Mouse (Mus musculus) olfactory bulb, adult 2 months (tissue): ENCODE results near the gene Lrp6. TPM values are rescaled to one million over a fixed set of nuclear protein-coding genes. Genes with fewer than 3 reads are reported as not detected.

Source experiments
- H3K27ac ChIP-seq: fragments of 200-500 bp; 2 replicates; pipeline ENCODE4 v1.5.1; 2012; ENCODE audit warnings: low read depth, low read length; ENCODE audit not compliant: insufficient read depth
- H3K4me1 ChIP-seq: fragments of 200-500 bp; 2 replicates; pipeline ENCODE4 v1.6.1; 2012; ENCODE audit warnings: low read length; ENCODE audit not compliant: control insufficient read depth, insufficient read depth
- H3K4me3 ChIP-seq: fragments of 200-500 bp; 2 replicates; pipeline ENCODE4 v1.5.1; 2012; ENCODE audit warnings: mild to moderate bottlenecking, low read depth, low read length, moderate library complexity; ENCODE audit not compliant: insufficient read depth
- CTCF ChIP-seq: fragments of 200-500 bp; IDR thresholded peaks from 2 replicates; pipeline ENCODE4 v1.5.1; 2012; ENCODE audit warnings: low read depth, mild to moderate bottlenecking, low read length, moderate library complexity; ENCODE audit not compliant: insufficient read depth
- POLR2A ChIP-seq: fragments of 200-500 bp; IDR thresholded peaks from 2 replicates; pipeline ENCODE4 v1.6.1; 2012; ENCODE audit warnings: mild to moderate bottlenecking, low read depth, low read length, moderate library complexity; ENCODE audit not compliant: insufficient read depth
- WGBS: fragments of 180-500 bp; shearing (Covaris S2); methylation state at CpG from one replicate; pipeline ENCODE4 v1.1.7; 2018; 5-methylcytosine and 5-hydroxymethylcytosine counted together
- polyA plus RNA-seq: library from polyadenylated mRNA; stranded (reverse); fragments of >200 nt; gene quantifications from 2 replicates; pipeline ENCODE4 v1.2.4, GENCODE M21; 2012; ENCODE audit warnings: low replicate concordance; ENCODE audit not compliant: missing spikeins, insufficient read depth, insufficient read length

Gene Lrp6
- polyA plus RNA-seq, 1 experiment: 154 TPM

DNA sequence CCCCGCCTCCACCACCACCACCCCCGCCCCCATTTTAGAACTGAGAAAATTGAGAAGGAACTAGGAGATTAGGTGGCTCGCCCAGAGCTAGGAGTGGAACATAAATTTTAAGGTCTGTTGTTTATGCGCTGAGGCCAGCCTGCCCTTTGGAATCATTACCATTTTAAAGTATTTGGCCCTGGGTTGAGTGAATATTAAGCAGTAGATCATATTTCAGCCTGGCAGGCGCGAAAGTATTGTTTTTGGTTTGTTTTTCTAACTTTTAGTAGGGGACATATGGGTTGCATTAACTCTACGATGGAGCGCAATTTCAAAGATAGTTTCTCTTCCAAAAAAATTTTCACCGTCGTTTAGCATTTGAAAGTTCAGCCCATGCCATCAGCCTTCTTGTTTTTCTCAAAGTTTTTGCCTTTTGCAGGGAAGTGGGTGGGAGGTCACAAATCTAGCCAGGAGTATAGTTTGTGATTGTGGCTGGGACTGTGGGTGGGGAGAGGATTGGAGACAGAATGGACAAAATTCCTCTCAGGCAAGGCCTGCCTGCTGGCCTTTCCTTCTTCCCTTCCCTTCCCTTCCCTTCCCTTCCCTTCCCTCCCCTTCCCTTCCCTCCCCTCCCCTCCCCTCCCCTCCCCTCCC lies 35.7 kb upstream of the Lrp6 start:
- Histone ChIP-seq H3K4me1 (no peaks in the 10 kb centered on the region), H3K27ac (no peak overlapping the region), H3K4me3 (no peak overlapping the region)
- 70% methylated on average over 10 of the region's 10 CpGs for WGBS
- TF ChIP-seq POLR2A: no peak
- no peak for TF ChIP-seq CTCF

DNA sequence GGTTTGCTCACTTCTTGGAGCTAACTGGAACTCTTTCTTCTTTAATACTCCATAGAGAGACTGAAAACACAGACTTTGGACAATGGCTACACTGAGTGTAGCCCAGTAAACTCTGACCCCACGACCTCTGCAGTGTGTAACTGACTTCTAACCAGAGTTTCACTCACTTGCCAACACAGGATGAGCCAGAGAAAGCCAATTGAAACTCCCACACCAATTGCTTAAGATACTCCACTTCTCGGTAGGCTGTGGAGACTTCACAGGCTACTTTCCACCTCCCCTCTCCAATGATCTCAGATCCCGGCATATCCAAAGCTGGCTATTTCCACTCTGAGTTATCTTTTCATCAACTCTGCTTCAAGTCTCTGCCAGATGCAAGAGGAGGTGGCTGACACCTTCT lies 35.0 kb upstream of the Lrp6 start:
- 57% methylated on average over 3 of the region's 3 CpGs for WGBS
- TF ChIP-seq POLR2A (no peak), CTCF (no peak)
- Histone ChIP-seq H3K4me3 (no peak overlapping the region), H3K4me1 (no peaks in the 10 kb centered on the region), H3K27ac (no peak overlapping the region)

DNA sequence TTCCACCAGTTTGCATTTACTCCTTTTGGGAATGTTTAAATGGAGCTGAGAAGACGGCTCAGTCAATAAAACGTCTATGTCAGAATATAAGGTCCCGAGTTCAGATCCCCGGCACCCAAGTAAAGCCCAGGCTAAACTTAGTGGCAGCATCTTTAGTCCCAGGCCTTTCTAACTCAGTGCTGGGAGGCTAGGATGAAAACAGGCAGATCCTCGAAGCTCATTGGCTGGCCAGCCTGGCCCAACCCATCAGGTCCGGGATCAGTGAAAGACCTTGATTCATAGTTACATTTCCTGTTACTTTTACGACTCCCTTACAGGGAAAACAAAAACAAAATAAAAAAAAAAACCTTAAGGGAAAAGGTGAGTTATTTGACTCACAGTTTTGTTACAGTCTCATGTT lies 34.4 kb upstream of the Lrp6 start:
- Histone ChIP-seq H3K4me1 (no peaks in the 10 kb centered on the region), H3K27ac (no peak overlapping the region), H3K4me3 (no peak overlapping the region)
- 69% methylated on average over 7 of the region's 7 CpGs for WGBS
- TF ChIP-seq CTCF: no peak
- no peak for TF ChIP-seq POLR2A

DNA sequence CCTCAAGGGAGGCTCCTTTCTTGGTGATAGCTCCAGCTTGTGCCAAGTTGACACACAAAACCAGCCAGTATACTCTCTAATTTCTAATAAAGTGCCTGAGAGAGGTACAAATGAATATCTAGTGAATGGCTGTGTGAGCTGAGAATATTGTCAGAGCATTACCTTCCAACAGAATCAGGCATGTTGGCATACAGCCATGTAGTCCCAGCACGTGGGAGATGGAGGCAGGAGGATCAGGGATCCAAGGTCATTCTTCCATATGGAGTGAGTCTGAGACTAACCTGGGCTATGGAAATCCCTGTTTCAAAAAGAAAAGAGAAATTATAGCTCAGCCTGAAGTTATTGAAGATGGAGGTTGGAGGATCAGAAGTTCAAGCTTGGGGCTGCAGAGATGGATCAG lies 32.5 kb upstream of the Lrp6 start:
- no peak overlapping the region for H3K4me3 ChIP-seq
- no peak overlapping the region for H3K27ac ChIP-seq
- TF ChIP-seq POLR2A (no peak), CTCF (no peak)
- WGBS: 68% methylated on average over 1 of the region's 1 CpGs
- no peaks in the 10 kb centered on the region for H3K4me1 ChIP-seq

DNA sequence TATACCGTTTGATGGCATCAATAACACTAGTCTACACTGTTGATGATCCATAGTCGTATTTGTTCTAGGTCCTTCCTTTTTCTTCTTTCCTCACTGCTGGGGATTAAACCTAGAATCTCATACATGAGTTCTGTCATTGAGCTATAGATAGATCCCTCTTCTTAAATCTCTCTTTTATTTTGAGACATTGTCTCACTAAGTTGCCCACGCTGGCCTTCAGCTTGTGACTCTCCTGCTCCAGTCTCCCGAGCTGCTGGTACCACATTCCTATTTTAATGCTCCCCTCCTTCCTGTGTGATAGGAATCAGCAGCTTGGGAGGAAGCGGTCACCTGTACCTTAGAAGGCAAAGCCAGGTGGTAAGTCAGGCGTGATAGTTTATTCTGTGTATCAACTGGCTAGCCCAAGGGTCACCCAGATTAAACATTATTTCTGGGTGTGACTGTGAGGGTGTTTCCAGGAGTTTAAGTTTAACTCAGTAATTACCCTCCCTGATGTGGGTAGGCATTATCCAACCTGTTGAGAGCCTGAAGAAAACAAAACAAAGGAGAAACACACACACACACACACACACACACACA lies 31.0 kb upstream of the Lrp6 start:
- WGBS: 91% methylated on average over 6 of the region's 6 CpGs
- TF ChIP-seq POLR2A (no peak), CTCF (no peak)
- Histone ChIP-seq H3K27ac (no peak overlapping the region), H3K4me1 (no peaks in the 10 kb centered on the region), H3K4me3 (no peak overlapping the region)

DNA sequence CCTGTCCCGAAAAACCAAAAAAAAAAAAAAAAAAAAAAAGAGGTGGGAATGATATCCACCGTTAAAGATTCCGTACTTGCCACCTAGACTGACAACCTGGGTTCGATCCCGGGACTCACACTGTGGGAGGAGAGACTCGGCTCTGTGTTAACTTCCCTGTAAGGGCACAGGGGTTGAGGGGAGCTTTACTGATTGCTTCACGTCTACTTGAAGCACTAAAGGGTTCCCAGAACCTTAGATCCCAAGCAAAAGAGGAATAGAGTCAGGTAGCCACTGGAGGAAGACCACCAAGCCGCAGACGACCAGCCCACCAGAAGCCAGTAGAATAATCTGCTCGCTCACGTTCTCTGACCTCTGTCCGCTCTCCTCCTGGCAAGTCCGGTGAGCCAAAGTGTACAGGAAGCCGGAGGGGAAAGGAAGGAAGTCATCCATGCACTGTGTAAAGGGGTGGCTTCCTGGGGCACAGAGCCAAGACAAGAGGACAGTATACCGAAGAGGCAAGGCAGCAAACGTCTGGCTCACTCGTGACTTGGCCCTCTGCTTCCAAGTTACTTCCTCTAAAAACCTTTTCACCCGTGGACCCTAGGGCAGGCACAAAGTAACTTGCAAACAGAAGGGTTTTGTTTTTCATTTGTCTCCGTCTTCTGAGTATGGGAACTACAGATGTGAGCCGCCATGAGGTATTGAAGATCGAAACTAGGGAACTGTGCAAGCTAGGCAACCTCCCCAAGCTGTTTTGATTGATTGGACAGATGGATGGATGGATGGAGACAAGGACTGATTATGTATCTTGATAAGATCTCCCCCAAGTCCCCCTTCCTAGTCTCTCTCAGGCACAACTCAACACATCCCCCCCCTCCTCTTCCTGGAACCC lies 28.0 kb upstream of the Lrp6 start:
- 81% methylated on average over 21 of the region's 21 CpGs for whole genome bisulfite sequencing
- no peak overlapping the region for H3K4me3 ChIP-seq
- H3K4me1 ChIP-seq: no peaks in the 10 kb centered on the region
- no peak for TF ChIP-seq POLR2A
- no peak for TF ChIP-seq CTCF
- H3K27ac ChIP-seq: no peak overlapping the region

DNA sequence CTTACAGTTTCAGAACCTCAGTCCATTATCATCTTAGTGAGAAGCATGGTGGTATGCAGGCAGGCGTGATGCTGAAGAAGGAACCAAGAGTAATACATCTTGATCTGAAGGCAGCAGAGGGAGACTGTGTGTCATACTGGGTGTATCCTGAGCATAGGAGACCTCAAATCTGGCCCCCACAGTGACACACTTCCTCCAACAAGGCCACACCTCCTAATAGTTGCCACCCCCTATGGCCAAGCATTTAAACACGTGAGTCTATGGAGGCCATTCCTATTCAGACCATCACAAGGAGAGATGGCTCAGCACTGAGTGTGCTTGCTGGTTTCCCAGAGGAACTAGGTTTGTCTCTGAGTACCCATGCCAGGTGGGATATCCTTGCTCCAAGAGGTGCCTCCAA lies 24.8 kb upstream of the Lrp6 start:
- Histone ChIP-seq H3K27ac (no peak overlapping the region), H3K4me1 (no peaks in the 10 kb centered on the region), H3K4me3 (no peak overlapping the region)
- TF ChIP-seq POLR2A (no peak), CTCF (no peak)
- 85% methylated on average over 2 of the region's 2 CpGs for WGBS

DNA sequence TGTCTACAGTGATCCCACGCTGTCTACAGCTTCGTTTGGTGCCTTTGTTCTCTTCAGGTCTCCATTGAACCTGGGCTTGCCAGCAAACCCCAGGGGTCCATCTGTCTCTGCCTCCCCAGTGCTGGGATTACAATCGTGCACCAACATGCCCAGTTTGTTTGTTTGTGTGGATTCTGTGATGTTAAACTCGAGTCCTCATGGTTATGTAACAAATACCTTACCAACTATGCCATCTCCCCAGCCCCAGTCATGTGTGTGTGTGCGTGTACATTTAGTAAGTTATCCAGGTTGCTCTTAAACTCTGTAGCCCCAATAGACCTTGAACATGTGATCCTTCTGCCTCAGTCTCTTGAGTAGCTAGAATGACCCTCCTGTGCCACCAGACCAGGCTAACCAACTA lies 19.5 kb upstream of the Lrp6 start:
- no peak overlapping the region for H3K4me3 ChIP-seq
- H3K27ac ChIP-seq: no peak overlapping the region
- TF ChIP-seq CTCF (no peak), POLR2A (no peak)
- WGBS: 77% methylated on average over 5 of the region's 5 CpGs
- no peaks in the 10 kb centered on the region for H3K4me1 ChIP-seq

DNA sequence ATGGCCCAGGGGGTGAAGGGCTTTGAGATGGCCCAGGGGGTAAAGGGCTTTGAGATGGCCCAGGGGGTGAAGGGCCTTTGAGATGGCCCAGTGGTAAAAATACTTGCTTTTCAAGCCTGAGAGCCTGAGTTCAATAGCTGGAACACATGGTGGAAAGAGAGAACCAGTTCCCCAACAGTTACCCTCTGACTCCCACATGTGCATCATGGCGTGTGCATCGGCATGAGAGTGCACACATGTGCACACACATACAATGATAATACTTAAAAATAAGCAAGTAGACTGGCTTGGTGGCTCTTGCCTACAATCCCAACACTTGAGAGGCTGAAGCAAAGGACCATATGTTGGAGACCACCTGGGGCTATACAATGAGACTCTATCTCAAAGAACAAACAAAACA lies 17.9 kb upstream of the Lrp6 start:
- WGBS: 100% methylated on average over 2 of the region's 2 CpGs
- H3K4me3 ChIP-seq: no peak overlapping the region
- no peak overlapping the region for H3K27ac ChIP-seq
- TF ChIP-seq CTCF (no peak), POLR2A (no peak)
- H3K4me1 ChIP-seq: no peaks in the 10 kb centered on the region
